In the genomic region with DNA sequence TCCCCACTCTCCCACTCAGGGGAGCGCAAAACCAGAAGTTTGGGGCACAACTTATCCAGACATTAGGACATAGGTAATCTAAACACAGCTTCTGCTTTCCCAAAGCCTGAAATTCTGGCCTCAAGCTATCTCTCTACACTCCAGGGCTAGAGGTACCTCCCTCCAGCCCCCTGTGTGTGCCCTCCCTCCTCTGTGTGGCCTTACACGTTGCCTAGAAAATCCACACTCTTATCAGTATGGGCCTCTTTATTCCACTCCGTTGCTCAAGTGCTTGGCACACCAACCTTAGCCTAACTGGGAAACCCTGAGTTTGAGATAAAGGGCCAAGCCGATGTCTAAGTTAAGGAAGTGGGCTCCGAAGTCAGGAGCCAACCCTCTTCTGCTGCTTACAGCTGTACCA, we compare ENCODE assay signal across 17 mouse cellular contexts. TPM values are rescaled to one million over a fixed set of nuclear protein-coding genes. Genes with fewer than 3 reads are reported as not detected.
"Had no signal": no experiment of that assay in that cellular context is flagged by ENCODE, and none has a peak within 500 bp of the region (broad histone marks: within the 10 kb centered on the region; RNA-seq: fewer than 3 reads in every experiment).

No protein-coding gene starts in this region.

- H3K4me2 ChIP-seq: liver, embryonic 11.5 days; liver, embryonic 15.5 days had no signal

- H3K4me3 ChIP-seq: left cerebral cortex, adult 2 months; limb, embryonic 10.5 days; liver, embryonic 15.5 days; megakaryocyte, embryonic 14.5 days; midbrain, embryonic 15.5 days; neural tube, embryonic 13.5 days had no signal

- ATAC-seq: intestine, postnatal 0 days; lung, postnatal 0 days; midbrain, embryonic 15.5 days had no signal

- H3K27ac ChIP-seq: left cerebral cortex, adult 2 months; limb, embryonic 10.5 days; liver, embryonic 15.5 days; macrophage; midbrain, embryonic 15.5 days; neural tube, embryonic 13.5 days had no signal

- H3K9me3 ChIP-seq: limb, embryonic 10.5 days; liver, embryonic 15.5 days; midbrain, embryonic 15.5 days; neural tube, embryonic 13.5 days had no signal

- H3K4me1 ChIP-seq: liver, embryonic 15.5 days had no signal

- H3K9ac ChIP-seq: liver, embryonic 15.5 days; midbrain, embryonic 15.5 days; neural tube, embryonic 13.5 days had no signal

- DNase-seq: kidney, adult 8-10 months; kidney, postnatal 25 days; right cerebral cortex, postnatal 14 days; thymus, postnatal 4 days had no signal

- H3K36me3 ChIP-seq: limb, embryonic 10.5 days; liver, embryonic 15.5 days; midbrain, embryonic 15.5 days; neural tube, embryonic 13.5 days had no signal

RNA-seq across cellular contexts. Expression of gene Sox14, which starts 2.6 kb away (rescaled TPM):
- polyA plus RNA-seq: intestine, postnatal 0 days; kidney, embryonic 16.5 days; liver, embryonic 11.5 days; liver, embryonic 15.5 days; lung, postnatal 0 days; macrophage; spleen, adult 2 months; stomach, embryonic 16.5 days had no signal
